Mouse (Mus musculus): ENCODE measurements around the gene Palm2. TPM values are rescaled to one million over a fixed set of nuclear protein-coding genes. Genes with fewer than 3 reads are reported as not detected.

Gene Palm2
- polyA plus RNA-seq, 1 experiment from 2014 or later = 7.5 TPM

DNA sequence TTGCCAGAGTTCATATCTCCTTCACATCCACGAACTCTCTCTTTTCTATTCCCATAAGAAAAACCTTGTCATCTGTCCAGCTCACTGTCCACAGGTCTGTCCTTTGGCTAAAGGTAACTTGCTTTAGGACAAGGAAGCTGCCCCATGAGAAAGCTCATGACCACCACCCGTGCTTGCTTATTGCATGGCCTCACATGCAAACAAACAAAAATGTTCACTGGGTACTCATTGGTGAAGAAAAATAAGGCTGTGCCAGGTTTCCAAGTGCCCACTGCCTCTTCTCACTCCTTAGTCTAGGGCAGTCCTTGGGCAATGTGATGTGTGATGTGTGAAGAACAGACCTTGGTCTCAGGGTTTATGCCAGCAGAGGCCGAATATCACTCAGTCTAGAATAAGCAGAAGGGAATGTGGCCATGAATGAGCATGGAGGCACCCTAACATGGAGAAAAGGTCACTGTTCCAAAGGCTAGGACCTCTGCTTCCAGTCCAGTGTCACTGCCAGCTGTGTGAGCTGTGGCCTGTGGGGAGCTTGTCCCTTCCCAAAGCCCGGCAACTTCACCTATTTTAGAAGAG lies 294.6 kb downstream of the Palm2 start:
- Histone ChIP-seq H3K9me3 (ENCODE audit: low read depth, low read length) (no peaks in the 10 kb centered on the region), H3K27me3 (ENCODE audit: insufficient read depth, low read length) (no peaks in the 10 kb centered on the region), H3K4me3 (ENCODE audit: low read depth, low read length) (no peak overlapping the region), H3K4me2 (no peak overlapping the region), H3K4me1 (ENCODE audit: insufficient read depth) (no peaks in the 10 kb centered on the region), H3K27ac (ENCODE audit: low read depth) (no peak overlapping the region), H3K36me3 (ENCODE audit: insufficient read depth) (no peaks in the 10 kb centered on the region), H3K9ac (no peak overlapping the region)
- ATAC-seq (ENCODE audit: insufficient read depth) (no peak), DNase-seq (no peak)
- TF ChIP-seq CTCF (IDR thresholded peaks at IDR 0.05; ENCODE audit: low read depth) = no peak
- 76% methylated on average over 4 of the region's 4 CpGs for WGBS

- Histone ChIP-seq H3K27me3 (ENCODE audit: insufficient read depth, low read length) (no peaks in the 10 kb centered on the region), H3K36me3 (ENCODE audit: insufficient read depth) (no peaks in the 10 kb centered on the region), H3K9ac (no peak overlapping the region), H3K4me2 (no peak overlapping the region), H3K9me3 (ENCODE audit: low read depth, low read length) (no peaks in the 10 kb centered on the region), H3K4me1 (ENCODE audit: insufficient read depth) (no peaks in the 10 kb centered on the region), H3K4me3 (ENCODE audit: low read depth, low read length) (no peak overlapping the region), H3K27ac (ENCODE audit: low read depth) (no peak overlapping the region)
- no peak for ATAC-seq (ENCODE audit: insufficient read depth)
- DNase-seq = no peak
- no peak for TF ChIP-seq CTCF (IDR thresholded peaks at IDR 0.05; ENCODE audit: low read depth)
- 83% methylated on average over 6 of the region's 6 CpGs for WGBS
Observed at GRCm38 (mm10) chr4:57730047-57730446, 296.0 kb downstream of the Palm2 start.

- no peak for DNase-seq
- Histone ChIP-seq H3K9ac (no peak overlapping the region), H3K9me3 (ENCODE audit: low read depth, low read length) (no peaks in the 10 kb centered on the region), H3K4me1 (ENCODE audit: insufficient read depth) (no peaks in the 10 kb centered on the region), H3K36me3 (ENCODE audit: insufficient read depth) (no peaks in the 10 kb centered on the region), H3K4me3 (ENCODE audit: low read depth, low read length) (no peak overlapping the region), H3K4me2 (no peak overlapping the region), H3K27ac (ENCODE audit: low read depth) (no peak overlapping the region), H3K27me3 (ENCODE audit: insufficient read depth, low read length) (no peaks in the 10 kb centered on the region)
- WGBS = 64% methylated on average over 11 of the region's 11 CpGs
- no peak for ATAC-seq (ENCODE audit: insufficient read depth)
- no peak for TF ChIP-seq CTCF (IDR thresholded peaks at IDR 0.05; ENCODE audit: low read depth)
Observed at GRCm38 (mm10) chr4:57730801-57731598, 297.0 kb downstream of the Palm2 start.

DNA sequence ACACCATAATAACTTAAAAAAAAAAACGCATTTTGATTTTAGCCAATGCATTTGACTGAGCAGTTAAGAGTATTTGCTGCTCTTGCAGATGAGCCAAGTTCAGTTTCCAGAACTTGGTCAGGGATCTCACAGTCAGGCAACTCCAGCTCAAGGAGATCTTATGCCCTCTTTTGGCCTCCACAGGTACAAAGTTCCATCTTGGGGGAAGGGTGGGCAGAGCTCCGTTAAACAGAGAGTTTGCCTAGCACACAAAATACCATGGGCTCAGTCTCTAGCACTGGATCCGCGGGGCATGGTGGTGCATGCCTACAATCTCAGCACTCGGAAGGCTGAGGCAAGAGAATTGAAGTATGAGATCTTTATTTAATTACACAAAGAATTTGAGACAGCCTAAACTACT lies 298.3 kb downstream of the Palm2 start:
- Histone ChIP-seq H3K9me3 (ENCODE audit: low read depth, low read length) (no peaks in the 10 kb centered on the region), H3K4me2 (no peak overlapping the region), H3K4me3 (ENCODE audit: low read depth, low read length) (no peak overlapping the region), H3K36me3 (ENCODE audit: insufficient read depth) (no peaks in the 10 kb centered on the region), H3K4me1 (ENCODE audit: insufficient read depth) (no peaks in the 10 kb centered on the region), H3K27me3 (ENCODE audit: insufficient read depth, low read length) (no peaks in the 10 kb centered on the region), H3K9ac (no peak overlapping the region), H3K27ac (ENCODE audit: low read depth) (no peak overlapping the region)
- WGBS = 79% methylated on average over 5 of the region's 5 CpGs
- no peak for TF ChIP-seq CTCF (IDR thresholded peaks at IDR 0.05; ENCODE audit: low read depth)
- no peak for ATAC-seq (ENCODE audit: insufficient read depth)
- DNase-seq = no peak

- peak; percentile 73 for DNase-seq
- H3K4me2 ChIP-seq = no peak overlapping the region
- H3K4me1 ChIP-seq (ENCODE audit: insufficient read depth) = no peaks in the 10 kb centered on the region
- H3K9ac ChIP-seq = no peak overlapping the region
- H3K36me3 ChIP-seq (ENCODE audit: insufficient read depth) = no peaks in the 10 kb centered on the region
- no peaks in the 10 kb centered on the region for H3K9me3 ChIP-seq (ENCODE audit: low read depth, low read length)
- no peak for TF ChIP-seq CTCF (IDR thresholded peaks at IDR 0.05; ENCODE audit: low read depth)
- H3K4me3 ChIP-seq (ENCODE audit: low read depth, low read length) = no peak overlapping the region
- no peaks in the 10 kb centered on the region for H3K27me3 ChIP-seq (ENCODE audit: insufficient read depth, low read length)
- H3K27ac ChIP-seq (ENCODE audit: low read depth) = no peak overlapping the region
- no peak for ATAC-seq (ENCODE audit: insufficient read depth)
- 64% methylated on average over 3 of the region's 3 CpGs for WGBS
Observed at GRCm38 (mm10) chr4:57733445-57733844, 299.4 kb downstream of the Palm2 start.

DNA sequence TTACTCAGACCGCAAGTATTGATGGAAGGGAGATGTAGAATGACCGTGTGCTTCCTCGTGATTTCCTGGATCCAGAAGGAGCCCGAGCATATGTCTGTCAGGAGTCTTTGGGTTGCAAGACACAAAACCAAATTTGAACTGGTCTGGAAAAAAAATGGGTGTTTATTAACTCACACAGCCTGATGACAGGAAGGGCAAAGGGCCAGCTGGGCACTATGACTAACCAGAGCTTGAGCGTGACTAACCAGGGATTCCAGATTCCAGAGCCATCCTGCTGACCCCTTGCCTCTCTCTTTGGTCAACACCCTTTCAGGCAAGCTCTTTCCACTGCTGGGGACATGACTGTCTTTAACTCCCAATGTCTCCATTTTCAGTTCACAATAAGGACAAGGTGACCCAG lies 301.4 kb downstream of the Palm2 start:
- no peak for DNase-seq
- TF ChIP-seq CTCF (IDR thresholded peaks at IDR 0.05; ENCODE audit: low read depth) = no peak
- no peak overlapping the region for H3K4me3 ChIP-seq (ENCODE audit: low read depth, low read length)
- ATAC-seq (ENCODE audit: insufficient read depth) = no peak
- H3K27me3 ChIP-seq (ENCODE audit: insufficient read depth, low read length) = no peaks in the 10 kb centered on the region
- no peaks in the 10 kb centered on the region for H3K4me1 ChIP-seq (ENCODE audit: insufficient read depth)
- WGBS = 71% methylated on average over 5 of the region's 5 CpGs
- H3K27ac ChIP-seq (ENCODE audit: low read depth) = no peak overlapping the region
- H3K9ac ChIP-seq = no peak overlapping the region
- H3K4me2 ChIP-seq = no peak overlapping the region
- H3K9me3 ChIP-seq (ENCODE audit: low read depth, low read length) = no peaks in the 10 kb centered on the region
- H3K36me3 ChIP-seq (ENCODE audit: insufficient read depth) = no peaks in the 10 kb centered on the region

DNA sequence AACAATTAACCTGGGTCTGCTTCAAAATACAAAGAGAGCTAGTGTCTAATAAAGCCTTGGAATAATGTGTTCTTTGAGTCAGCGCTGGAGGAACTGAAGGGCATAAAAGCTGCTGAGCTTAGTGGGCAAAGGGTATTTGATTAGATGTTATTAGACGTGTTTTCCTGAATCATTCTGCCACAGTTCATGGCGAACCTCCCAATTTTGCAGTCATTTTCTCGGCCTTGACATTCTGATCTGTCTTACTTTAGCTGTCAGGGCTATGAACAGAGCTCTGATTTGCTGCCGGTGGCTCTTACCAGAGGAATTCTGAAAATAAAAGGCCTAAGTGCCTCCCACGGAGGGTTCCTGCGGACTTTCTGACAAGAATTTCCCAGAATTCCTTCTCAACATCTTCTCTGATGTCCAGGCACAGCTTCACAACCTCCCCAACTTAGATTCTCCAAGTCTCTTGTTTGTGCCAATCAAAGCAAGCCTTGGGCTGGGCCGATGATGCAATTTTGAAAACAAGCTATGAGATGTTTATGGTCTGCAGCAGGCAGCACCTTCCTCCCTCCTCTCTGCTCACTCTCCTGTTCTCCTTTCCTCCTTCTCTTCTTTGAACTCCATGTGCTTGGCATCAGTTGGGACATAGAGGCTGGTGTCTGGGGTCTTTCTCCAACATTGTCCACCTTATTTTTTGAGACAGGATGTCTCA lies 305.0 kb downstream of the Palm2 start:
- H3K27me3 ChIP-seq (ENCODE audit: insufficient read depth, low read length) = no peaks in the 10 kb centered on the region
- H3K4me2 ChIP-seq = no peak overlapping the region
- H3K36me3 ChIP-seq (ENCODE audit: insufficient read depth) = no peaks in the 10 kb centered on the region
- H3K27ac ChIP-seq (ENCODE audit: low read depth) = no peak overlapping the region
- H3K4me3 ChIP-seq (ENCODE audit: low read depth, low read length) = no peak overlapping the region
- no peak overlapping the region for H3K9ac ChIP-seq
- H3K4me1 ChIP-seq (ENCODE audit: insufficient read depth) = peaks cover 11% of the 10 kb centered on the region
- TF ChIP-seq CTCF (IDR thresholded peaks at IDR 0.05; ENCODE audit: low read depth) = no peak
- 52% methylated on average over 8 of the region's 8 CpGs for WGBS
- no peak for DNase-seq
- no peaks in the 10 kb centered on the region for H3K9me3 ChIP-seq (ENCODE audit: low read depth, low read length)
- no peak for ATAC-seq (ENCODE audit: insufficient read depth)
